Mouse (Mus musculus) embryonic facial prominence, embryonic 10.5 days (tissue): ENCODE results near the gene Akap1. TPM values are rescaled to one million over a fixed set of nuclear protein-coding genes. Genes with fewer than 3 reads are reported as not detected.

Source experiments
- DNase-seq: peaks from one replicate; pipeline ENCODE4 v3.0.0-alpha.2; 2017; ENCODE audit warnings: low spot score
- H3K27ac ChIP-seq: fragments of 300-500 bp; sonication (generic); replicated peaks from 2 replicates; pipeline ENCODE4 v1.5.1; 2016; ENCODE audit warnings: mild to moderate bottlenecking
- H3K27me3 ChIP-seq: fragments of 300-500 bp; sonication (generic); replicated peaks from 2 replicates; pipeline ENCODE4 v1.6.1; 2016; ENCODE audit warnings: low read depth, mild to moderate bottlenecking; ENCODE audit not compliant: poor library complexity, severe bottlenecking
- H3K36me3 ChIP-seq: fragments of 300-500 bp; sonication (generic); replicated peaks from 2 replicates; pipeline ENCODE4 v1.6.1; 2016; ENCODE audit warnings: mild to moderate bottlenecking, moderate library complexity
- H3K4me1 ChIP-seq: fragments of 300-500 bp; sonication (generic); 2 replicates; pipeline ENCODE4 v1.6.1; 2016
- H3K4me3 ChIP-seq: fragments of 300-500 bp; sonication (generic); 2 replicates; pipeline ENCODE4 v1.5.1; 2016; ENCODE audit warnings: mild to moderate bottlenecking, moderate library complexity
- H3K9me3 ChIP-seq: fragments of 300-500 bp; sonication (generic); 2 replicates; pipeline ENCODE4 v1.6.1; 2016; ENCODE audit warnings: mild to moderate bottlenecking
- WGBS: fragments of 180-500 bp; shearing (Covaris S2); methylation state at CpG from one replicate; pipeline ENCODE4 v1.1.7; 2016; 5-methylcytosine and 5-hydroxymethylcytosine counted together
- polyA plus RNA-seq: library from polyadenylated mRNA; unstranded; fragments of >200 nt; fragmentation: Nextera tagmentation; extraction: Ambion mirVana; gene quantifications from 2 replicates; pipeline ENCODE4 v1.2.1, GENCODE M21; 2016

Gene Akap1
- polyA plus RNA-seq, 1 experiment from 2014 or later: 17.1 TPM

GRCm38 (mm10) chr11:88851049-88851825, 13.1 kb downstream of the Akap1 start:
- Histone ChIP-seq H3K27me3 (no peaks in the 10 kb centered on the region), H3K36me3 (peaks cover 3% of the 10 kb centered on the region; the same call in 1 of the 2 replicates), H3K4me1 (peaks cover 27% of the 10 kb centered on the region), H3K4me3 (no peak overlapping the region), H3K27ac (no peak overlapping the region), H3K9me3 (no peaks in the 10 kb centered on the region)
- WGBS: 88% methylated on average over 15 of the region's 15 CpGs
- no peak for DNase-seq

GRCm38 (mm10) chr11:88849732-88850131, 14.7 kb downstream of the Akap1 start:
- Histone ChIP-seq H3K27me3 (no peaks in the 10 kb centered on the region), H3K4me3 (no peak overlapping the region), H3K4me1 (peaks cover 18% of the 10 kb centered on the region), H3K27ac (0 out of 2 replicates have a peak overlapping the region, but pooled peaks have one; percentile 32), H3K9me3 (no peaks in the 10 kb centered on the region), H3K36me3 (peaks cover 18% of the 10 kb centered on the region)
- WGBS: 82% methylated on average over 3 of the region's 3 CpGs
- no peak for DNase-seq

GRCm38 (mm10) chr11:88849284-88849683, 15.1 kb downstream of the Akap1 start:
- Histone ChIP-seq H3K4me1 (peaks cover 18% of the 10 kb centered on the region), H3K36me3 (peaks cover 23% of the 10 kb centered on the region), H3K4me3 (no peak overlapping the region), H3K27ac (0 out of 2 replicates have a peak overlapping the region, but pooled peaks have one; percentile 79), H3K9me3 (no peaks in the 10 kb centered on the region), H3K27me3 (no peaks in the 10 kb centered on the region)
- DNase-seq: no peak
- WGBS: 90% methylated on average over 8 of the region's 8 CpGs

GRCm38 (mm10) chr11:88848590-88848989, 15.8 kb downstream of the Akap1 start:
- Histone ChIP-seq H3K36me3 (peaks cover 29% of the 10 kb centered on the region), H3K4me1 (peaks cover 18% of the 10 kb centered on the region), H3K27me3 (no peaks in the 10 kb centered on the region), H3K4me3 (no peak overlapping the region), H3K27ac (peak overlapping the region; percentile 79), H3K9me3 (no peaks in the 10 kb centered on the region)
- DNase-seq: peak; percentile 78
- 30% methylated on average over 5 of the region's 5 CpGs for WGBS

- Histone ChIP-seq H3K27me3 (no peaks in the 10 kb centered on the region), H3K27ac (0 out of 2 replicates have a peak overlapping the region, but pooled peaks have one; percentile 79), H3K36me3 (peaks cover 37% of the 10 kb centered on the region), H3K9me3 (no peaks in the 10 kb centered on the region), H3K4me1 (peaks cover 18% of the 10 kb centered on the region), H3K4me3 (no peak overlapping the region)
- 85% methylated on average over 8 of the region's 8 CpGs for WGBS
- DNase-seq: no peak
Observed at GRCm38 (mm10) chr11:88847281-88848006, 16.9 kb downstream of the Akap1 start.

GRCm38 (mm10) chr11:88844384-88844783, 20.0 kb downstream of the Akap1 start:
- H3K4me3 ChIP-seq: no peak overlapping the region
- no peak for DNase-seq
- no peaks in the 10 kb centered on the region for H3K27me3 ChIP-seq
- H3K9me3 ChIP-seq: no peaks in the 10 kb centered on the region
- peaks cover 27% of the 10 kb centered on the region for H3K4me1 ChIP-seq
- WGBS: 89% methylated on average over 5 of the region's 5 CpGs
- no peak overlapping the region for H3K27ac ChIP-seq
- H3K36me3 ChIP-seq: peaks cover 48% of the 10 kb centered on the region

- Histone ChIP-seq H3K27ac (no peak overlapping the region), H3K9me3 (no peaks in the 10 kb centered on the region), H3K36me3 (peaks cover 58% of the 10 kb centered on the region), H3K4me3 (no peak overlapping the region), H3K27me3 (no peaks in the 10 kb centered on the region), H3K4me1 (peaks cover 18% of the 10 kb centered on the region)
- WGBS: 86% methylated on average over 10 of the region's 10 CpGs
- no peak for DNase-seq
Observed at GRCm38 (mm10) chr11:88843305-88843704, 21.1 kb downstream of the Akap1 start.

GRCm38 (mm10) chr11:88842315-88842975, 21.9 kb downstream of the Akap1 start:
- no peak for DNase-seq
- Histone ChIP-seq H3K4me1 (peaks cover 15% of the 10 kb centered on the region), H3K4me3 (no peak overlapping the region), H3K36me3 (peaks cover 67% of the 10 kb centered on the region), H3K27ac (no peak overlapping the region), H3K27me3 (no peaks in the 10 kb centered on the region), H3K9me3 (no peaks in the 10 kb centered on the region)
- WGBS: 92% methylated on average over 13 of the region's 13 CpGs

- no peaks in the 10 kb centered on the region for H3K9me3 ChIP-seq
- no peak overlapping the region for H3K27ac ChIP-seq
- 91% methylated on average over 6 of the region's 6 CpGs for WGBS
- H3K4me3 ChIP-seq: no peak overlapping the region
- peaks cover 76% of the 10 kb centered on the region for H3K36me3 ChIP-seq
- peaks cover 15% of the 10 kb centered on the region for H3K4me1 ChIP-seq
- no peaks in the 10 kb centered on the region for H3K27me3 ChIP-seq
- no peak for DNase-seq
Observed at GRCm38 (mm10) chr11:88841406-88841805, 23.0 kb downstream of the Akap1 start.

GRCm38 (mm10) chr11:88840724-88841350, 23.5 kb downstream of the Akap1 start:
- Histone ChIP-seq H3K27ac (no peak overlapping the region), H3K4me3 (no peak overlapping the region), H3K9me3 (no peaks in the 10 kb centered on the region), H3K4me1 (peaks cover 16% of the 10 kb centered on the region), H3K36me3 (peaks cover 76% of the 10 kb centered on the region), H3K27me3 (no peaks in the 10 kb centered on the region)
- no peak for DNase-seq
- WGBS: 85% methylated on average over 10 of the region's 10 CpGs

- 67% methylated on average over 8 of the region's 8 CpGs for WGBS
- H3K27me3 ChIP-seq: no peaks in the 10 kb centered on the region
- peaks cover 18% of the 10 kb centered on the region for H3K4me1 ChIP-seq
- H3K4me3 ChIP-seq: no peak overlapping the region
- no peak for DNase-seq
- peaks cover 74% of the 10 kb centered on the region for H3K36me3 ChIP-seq
- H3K27ac ChIP-seq: no peak overlapping the region
- H3K9me3 ChIP-seq: no peaks in the 10 kb centered on the region
Observed at GRCm38 (mm10) chr11:88840292-88840691, 24.1 kb downstream of the Akap1 start.

GRCm38 (mm10) chr11:88839379-88839778, 25.0 kb downstream of the Akap1 start:
- no peak overlapping the region for H3K27ac ChIP-seq
- 93% methylated on average over 6 of the region's 6 CpGs for WGBS
- no peak overlapping the region for H3K4me3 ChIP-seq
- no peaks in the 10 kb centered on the region for H3K9me3 ChIP-seq
- peaks cover 74% of the 10 kb centered on the region for H3K36me3 ChIP-seq
- no peaks in the 10 kb centered on the region for H3K27me3 ChIP-seq
- no peak for DNase-seq
- peaks cover 18% of the 10 kb centered on the region for H3K4me1 ChIP-seq
